Mouse (Mus musculus) intestine, postnatal 0 days (tissue): Measurements from ENCODE around the gene Cdr2l. TPM values are rescaled to one million over a fixed set of nuclear protein-coding genes. Genes with fewer than 3 reads are reported as not detected.

Experiments used
- ATAC-seq: fragments of 200-750 bp; cut with Nextera tagmentation; 2 replicates; pipeline ENCODE4 v1.8.0; 2017; ENCODE audit warnings: mild to moderate bottlenecking, moderate TSS enrichment, moderate library complexity
- H3K27ac ChIP-seq: fragments of 300-500 bp; sonication (generic); 2 replicates; pipeline ENCODE4 v1.5.1; 2014; ENCODE audit warnings: mild to moderate bottlenecking, low read depth, low read length, moderate library complexity
- H3K27me3 ChIP-seq: fragments of 300-500 bp; sonication (generic); replicated peaks from 2 replicates; pipeline ENCODE4 v1.6.1; 2014; ENCODE audit warnings: low read length, mixed read lengths; ENCODE audit not compliant: control insufficient read depth, insufficient read depth
- H3K36me3 ChIP-seq: fragments of 300-500 bp; sonication (generic); 2 replicates; pipeline ENCODE4 v1.6.1; 2014; ENCODE audit warnings: mild to moderate bottlenecking, moderate library complexity; ENCODE audit not compliant: control insufficient read depth, insufficient read depth
- H3K4me1 ChIP-seq: fragments of 300-500 bp; sonication (generic); replicated peaks from 2 replicates; pipeline ENCODE4 v1.6.1; 2014; ENCODE audit warnings: antibody characterized with exemption, low read length, mixed read lengths; ENCODE audit not compliant: control insufficient read depth, insufficient read depth
- H3K4me2 ChIP-seq: fragments of 300-500 bp; sonication (generic); replicated peaks from 2 replicates; pipeline ENCODE4 v1.6.1; 2014; ENCODE audit warnings: low read depth, mild to moderate bottlenecking, moderate library complexity
- H3K4me3 ChIP-seq: fragments of 300-500 bp; sonication (generic); 2 replicates; pipeline ENCODE4 v1.5.1; 2014; ENCODE audit warnings: low read depth, low read length
- H3K9ac ChIP-seq: fragments of 300-500 bp; sonication (generic); 2 replicates; pipeline ENCODE4 v1.6.1; 2014; ENCODE audit warnings: mild to moderate bottlenecking, low read depth, low read length
- H3K9me3 ChIP-seq: fragments of 300-500 bp; sonication (generic); 2 replicates; pipeline ENCODE4 v1.6.1; 2016; ENCODE audit warnings: mixed run types; ENCODE audit not compliant: control insufficient read depth
- CTCF ChIP-seq: sonication (generic); IDR thresholded peaks from 2 replicates; pipeline ENCODE4 v1.5.1; 2016; ENCODE audit warnings: low read depth, mild to moderate bottlenecking, control low read depth, antibody characterized with exemption, moderate library complexity
- WGBS: fragments of 180-500 bp; shearing (Covaris S2); extraction: QIAGEN DNeasy Blood & Tissue Kit; methylation state at CpG from one replicate; pipeline ENCODE4 v1.1.7; 2014; 5-methylcytosine and 5-hydroxymethylcytosine counted together
- polyA plus RNA-seq: library from polyadenylated mRNA; unstranded; fragments of >200 nt; fragmentation: Nextera tagmentation; extraction: Ambion mirVana; gene quantifications from 2 replicates; pipeline ENCODE4 v1.2.1, GENCODE M21; 2015

Cdr2l gene
- polyA plus RNA-seq = 3.5 and 3.9 TPM in 2 replicates

GRCm38 (mm10) chr11:115381743-115382539 lies at the start of gene Cdr2l:
Gene Cdr2l (plus strand): TSS chr11:115381916.
- no peak for TF ChIP-seq CTCF
- H3K9ac ChIP-seq = peak within 1 kb of the TSS; percentile 78
- no peaks in the 10 kb centered on the region for H3K36me3 ChIP-seq
- WGBS = under 1% methylated on average over 73 of the region's 76 CpGs
- H3K9me3 ChIP-seq = no peaks in the 10 kb centered on the region
- 0 out of 2 replicates have a peak, but pooled peaks cover 7% of the 10 kb centered on the region for H3K27me3 ChIP-seq
- H3K4me2 ChIP-seq = peak within 1 kb of the TSS; percentile 99
- peak within 1 kb of the TSS; percentile 64 for H3K27ac ChIP-seq
- peak; percentile 90 for ATAC-seq
- no peaks in the 10 kb centered on the region for H3K4me1 ChIP-seq
- peak within 1 kb of the TSS; percentile 79 for H3K4me3 ChIP-seq

- H3K27me3 ChIP-seq = peaks cover 54% of the 10 kb centered on the region
These were observed 47.2 kb upstream of the Cdr2l start, which contains the start of gene Otop3 for GRCm38 (mm10) chr11:115334531-115334930. Gene Otop3 (plus strand): TSS chr11:115334731.

GRCm38 (mm10) chr11:115335223-115335622 lies 46.5 kb upstream of the Cdr2l start:
- TF ChIP-seq CTCF = no peak
- H3K27ac ChIP-seq = no peak overlapping the region
- WGBS = 43% methylated on average over 12 of the region's 12 CpGs

More at GRCm38 (mm10) chr11:115334531-115334930, 47.2 kb upstream of the Cdr2l start, which contains the start of gene Otop3:
- Histone ChIP-seq H3K4me1 (peaks cover 13% of the 10 kb centered on the region; the same call in 1 of the 2 replicates), H3K9ac (peak within 1 kb of the TSS; percentile 26; the same call in 1 of the 2 replicates), H3K4me3 (0 out of 2 replicates have a peak within 1 kb of the TSS, but pooled peaks have one; percentile 18), H3K9me3 (no peaks in the 10 kb centered on the region), H3K36me3 (no peaks in the 10 kb centered on the region), H3K27ac (no peak within 1 kb of the TSS), H3K4me2 (peak within 1 kb of the TSS; percentile 44)
- TF ChIP-seq CTCF = no peak
- ATAC-seq = no peak
- 3% methylated on average over 29 of the region's 29 CpGs for WGBS

GRCm38 (mm10) chr11:115336115-115336514 lies 45.6 kb upstream of the Cdr2l start:
- Histone ChIP-seq H3K4me1 (peaks cover 13% of the 10 kb centered on the region; the same call in 1 of the 2 replicates), H3K27ac (no peak overlapping the region), H3K9me3 (no peaks in the 10 kb centered on the region), H3K4me3 (no peak overlapping the region), H3K27me3 (peaks cover 46% of the 10 kb centered on the region), H3K36me3 (no peaks in the 10 kb centered on the region), H3K4me2 (no peak overlapping the region), H3K9ac (no peak overlapping the region)
- no peak for ATAC-seq
- no peak for TF ChIP-seq CTCF
- 21% methylated on average over 6 of the region's 6 CpGs for WGBS

More at GRCm38 (mm10) chr11:115335223-115335622, 46.5 kb upstream of the Cdr2l start:
- Histone ChIP-seq H3K4me1 (peaks cover 13% of the 10 kb centered on the region; the same call in 1 of the 2 replicates), H3K36me3 (no peaks in the 10 kb centered on the region), H3K27me3 (peaks cover 49% of the 10 kb centered on the region), H3K4me3 (0 out of 2 replicates have a peak overlapping the region, but pooled peaks have one; percentile 18), H3K9ac (no peak overlapping the region), H3K9me3 (no peaks in the 10 kb centered on the region), H3K4me2 (no peak overlapping the region; the same call in 1 of the 2 replicates)
- ATAC-seq = no peak

- Histone ChIP-seq H3K27me3 (peaks cover 42% of the 10 kb centered on the region), H3K4me1 (peaks cover 13% of the 10 kb centered on the region; the same call in 1 of the 2 replicates), H3K4me3 (no peak overlapping the region), H3K9me3 (no peaks in the 10 kb centered on the region), H3K27ac (peak overlapping the region; percentile 57), H3K9ac (no peak overlapping the region), H3K4me2 (no peak overlapping the region), H3K36me3 (no peaks in the 10 kb centered on the region)
- TF ChIP-seq CTCF = no peak
- peak; percentile 74 for ATAC-seq
- 21% methylated on average over 3 of the region's 3 CpGs for WGBS
These were observed 44.4 kb upstream of the Cdr2l start for GRCm38 (mm10) chr11:115337350-115337749.

- H3K27me3 ChIP-seq = peaks cover 37% of the 10 kb centered on the region
- no peak for TF ChIP-seq CTCF
- WGBS = 20% methylated on average over 1 of the region's 1 CpGs
- H3K9me3 ChIP-seq = no peaks in the 10 kb centered on the region
- peak; percentile 44; the same call in 1 of the 2 replicates for ATAC-seq
- no peak overlapping the region for H3K9ac ChIP-seq
- peak overlapping the region; percentile 57 for H3K27ac ChIP-seq
- peak overlapping the region; percentile 21; the same call in 1 of the 2 replicates for H3K4me2 ChIP-seq
- H3K4me1 ChIP-seq = peaks cover 13% of the 10 kb centered on the region; the same call in 1 of the 2 replicates
- H3K4me3 ChIP-seq = no peak overlapping the region
- no peaks in the 10 kb centered on the region for H3K36me3 ChIP-seq
These were observed 43.9 kb upstream of the Cdr2l start for GRCm38 (mm10) chr11:115337826-115338225.
